Mouse (Mus musculus): ENCODE measurements around the gene Nudt22.

GRCm38 (mm10) chr19:6943709-6944108 lies 52.2 kb downstream of the Nudt22 start:
- no peak for TF ChIP-seq CTCF (IDR thresholded peaks at IDR 0.05; ENCODE audit: low read depth, low read length)
- TF ChIP-seq POLR2A (IDR thresholded peaks at IDR 0.05; ENCODE audit: insufficient read depth, low read length) = no peak
